Mouse (Mus musculus) liver, embryonic 14.5 days (tissue): ENCODE data around the gene Yeats4.

Source experiments
- CTCF ChIP-seq: IDR thresholded peaks from 2 replicates; pipeline ENCODE4 v1.5.1; 2016; ENCODE audit warnings: antibody characterized with exemption, low read depth, control low read depth
- EP300 ChIP-seq: IDR thresholded peaks from 2 replicates; pipeline ENCODE4 v1.6.1; 2016; ENCODE audit warnings: antibody characterized with exemption, low read depth

DNA sequence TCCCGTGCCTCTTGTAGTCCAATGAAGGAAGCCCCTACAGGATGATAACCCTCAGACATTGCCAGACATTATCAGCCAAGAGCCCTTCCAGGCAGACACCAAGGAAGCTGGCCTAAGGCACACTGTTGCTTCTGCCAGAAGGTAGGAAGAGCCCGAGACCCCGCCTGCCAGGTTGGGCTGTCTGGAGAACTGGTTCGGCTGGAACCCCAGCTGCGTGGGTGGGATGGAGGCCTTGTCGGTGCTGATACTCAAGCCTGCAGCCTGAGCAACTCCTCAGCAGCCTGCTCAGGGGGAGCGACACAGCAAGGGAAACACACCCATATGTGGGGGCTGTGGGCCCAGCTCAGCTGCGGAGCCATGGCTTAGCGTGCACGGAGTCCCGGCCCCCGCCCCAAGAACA is 29.3 kb downstream of the Yeats4 start:
- no peak for TF ChIP-seq CTCF
- no peak for TF ChIP-seq EP300
